Mouse (Mus musculus): ENCODE data around the gene Hoxb6.

Hoxb6 gene

DNA sequence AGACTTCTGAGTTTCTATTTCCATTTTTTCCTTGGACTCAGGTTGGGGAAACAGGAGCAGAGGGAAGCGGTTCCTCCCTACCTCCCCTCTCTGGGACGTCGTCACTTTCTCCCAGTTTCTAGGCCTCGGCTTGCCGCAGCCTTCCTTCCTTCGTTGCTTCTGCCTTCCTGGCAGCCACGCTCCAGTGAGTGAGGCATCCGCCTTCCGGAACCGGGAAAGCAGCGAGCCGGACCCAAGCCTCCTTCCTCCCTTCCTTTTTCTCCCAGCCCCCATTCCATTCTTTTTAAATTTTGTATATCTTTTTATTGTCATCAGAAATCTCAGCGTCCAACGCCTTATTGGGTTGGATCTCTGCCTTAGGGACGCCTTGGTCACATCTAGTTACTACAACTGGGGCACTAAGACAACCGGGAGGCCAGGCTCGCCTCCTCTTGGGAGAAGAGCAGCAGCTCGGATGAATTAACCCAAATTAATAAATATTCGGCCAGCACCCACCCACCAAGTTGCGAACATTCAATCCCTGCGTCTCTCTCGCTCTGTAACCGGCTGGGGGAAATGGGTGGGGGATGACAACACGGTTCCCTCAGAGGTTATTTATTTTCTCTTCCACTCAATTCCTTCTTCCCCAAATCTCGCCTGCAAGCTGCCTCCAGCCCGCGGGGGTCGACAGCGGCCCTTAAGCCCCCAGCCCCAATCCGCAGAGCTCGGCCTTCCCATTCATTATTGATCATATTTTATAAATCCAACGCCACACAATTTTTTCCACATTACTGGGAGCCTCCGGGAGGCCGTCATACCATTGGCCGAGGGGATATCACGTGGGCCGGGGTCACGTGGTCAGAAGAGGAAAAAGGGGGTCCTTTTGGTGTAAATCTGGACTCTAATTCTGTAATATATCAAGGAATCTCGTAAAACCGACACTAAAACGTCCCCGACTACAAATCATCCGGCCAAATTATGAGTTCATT lies 6.2 kb upstream of the Hoxb6 start, which contains the start of gene Hoxb7:
Hoxb7 (plus strand) TSS at position 853 of the 968 bp plus-strand sequence.
- peak; percentile 91 for DNase-seq

DNA sequence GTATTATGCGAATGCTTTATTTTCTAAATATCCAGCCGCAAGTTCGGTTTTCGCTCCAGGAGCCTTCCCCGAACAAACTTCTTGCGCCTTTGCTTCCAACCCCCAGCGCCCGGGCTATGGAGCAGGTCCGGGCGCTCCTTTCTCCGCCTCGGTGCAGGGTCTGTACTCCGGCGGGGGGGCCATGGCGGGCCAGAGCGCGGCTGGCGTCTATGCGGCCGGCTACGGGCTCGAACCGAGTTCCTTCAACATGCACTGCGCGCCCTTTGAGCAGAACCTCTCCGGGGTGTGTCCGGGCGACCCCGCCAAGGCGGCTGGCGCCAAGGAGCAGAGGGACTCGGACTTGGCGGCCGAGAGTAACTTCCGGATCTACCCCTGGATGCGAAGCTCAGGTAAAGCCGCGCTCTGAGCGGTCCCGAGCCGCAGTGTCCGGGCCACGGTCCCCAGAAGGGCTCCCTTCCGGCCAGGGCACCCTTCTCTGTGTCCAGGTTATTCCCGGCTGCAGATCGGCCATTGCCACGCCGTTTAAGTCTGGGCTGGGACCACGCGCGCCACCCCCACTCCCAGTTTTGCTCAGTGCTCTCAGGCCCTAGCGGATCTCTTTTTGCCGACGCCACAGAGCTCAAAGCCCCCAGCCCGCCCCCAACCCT lies 5.4 kb upstream of the Hoxb6 start:
- peak; percentile 78 for DNase-seq

DNA sequence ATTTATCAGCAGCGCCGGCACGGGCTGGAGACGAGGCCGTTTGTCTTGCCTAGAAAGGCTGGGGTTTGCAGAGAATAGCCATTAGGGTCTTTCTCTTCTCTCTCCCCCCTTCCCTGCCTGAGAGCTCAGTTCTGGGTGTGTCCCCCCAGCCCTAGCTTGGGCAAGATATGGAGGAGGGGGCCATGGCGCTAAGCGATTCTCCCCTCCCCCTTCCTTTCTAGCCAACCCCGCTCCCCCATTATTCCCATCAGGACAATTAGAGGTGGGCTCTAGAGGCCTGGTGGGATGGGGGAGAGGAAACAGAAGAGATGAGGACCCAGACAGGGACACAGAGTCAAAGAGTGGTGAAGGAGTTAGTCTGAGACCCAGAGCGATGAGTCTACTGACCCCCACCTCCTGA lies 4.9 kb upstream of the Hoxb6 start:
- no peak for DNase-seq

DNA sequence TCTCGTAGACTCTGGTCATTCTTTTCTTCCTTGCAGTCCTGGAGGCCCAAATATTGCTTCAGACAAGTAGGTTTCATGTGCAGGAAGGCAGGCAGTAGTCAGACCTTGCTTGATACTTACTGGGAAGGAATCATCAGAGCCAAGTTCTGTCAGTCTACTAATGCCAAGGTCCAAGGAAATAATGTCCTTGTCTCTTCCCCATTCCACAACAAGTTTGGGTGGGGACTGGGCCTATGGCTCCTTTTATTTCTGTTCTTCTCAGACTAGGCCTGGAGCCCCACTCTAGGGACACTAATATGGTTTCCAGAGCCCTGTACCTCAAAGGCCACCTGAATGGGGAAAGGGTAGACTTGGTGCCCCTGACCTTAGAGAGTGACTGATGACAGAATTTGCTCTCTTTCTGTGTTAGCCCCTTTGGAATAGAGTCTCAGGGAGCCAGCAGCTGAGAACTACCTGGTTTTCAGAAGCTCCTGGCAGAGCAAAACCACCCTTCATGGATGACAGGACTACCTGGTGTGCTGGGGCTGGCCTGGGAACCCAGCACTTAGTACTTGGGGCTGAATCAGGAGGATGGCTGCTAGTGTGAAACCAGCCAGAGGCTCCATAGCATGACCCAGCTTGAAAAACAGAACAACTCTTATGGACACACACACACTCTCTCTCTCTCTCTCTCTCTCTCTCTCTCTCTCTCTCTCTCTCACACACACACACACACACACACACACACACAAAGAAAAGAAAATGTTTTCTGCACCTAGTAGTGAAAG lies 3.6 kb upstream of the Hoxb6 start:
- DNase-seq, result no peak

DNA sequence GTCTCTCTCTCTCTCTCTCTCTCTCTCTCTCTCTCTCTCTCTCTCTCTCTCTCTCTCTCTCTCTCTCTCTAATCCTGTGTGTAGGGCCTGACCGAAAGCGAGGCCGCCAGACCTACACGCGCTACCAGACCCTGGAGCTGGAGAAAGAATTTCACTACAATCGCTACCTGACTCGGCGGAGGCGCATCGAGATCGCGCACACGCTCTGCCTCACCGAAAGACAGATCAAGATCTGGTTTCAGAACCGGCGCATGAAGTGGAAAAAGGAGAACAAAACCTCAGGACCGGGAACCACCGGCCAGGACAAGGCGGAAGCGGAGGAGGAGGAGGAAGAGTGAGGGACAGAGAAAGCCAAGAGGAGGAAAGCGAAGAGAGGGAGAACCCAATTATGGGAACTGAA lies 3.0 kb upstream of the Hoxb6 start:
- no peak for DNase-seq

DNA sequence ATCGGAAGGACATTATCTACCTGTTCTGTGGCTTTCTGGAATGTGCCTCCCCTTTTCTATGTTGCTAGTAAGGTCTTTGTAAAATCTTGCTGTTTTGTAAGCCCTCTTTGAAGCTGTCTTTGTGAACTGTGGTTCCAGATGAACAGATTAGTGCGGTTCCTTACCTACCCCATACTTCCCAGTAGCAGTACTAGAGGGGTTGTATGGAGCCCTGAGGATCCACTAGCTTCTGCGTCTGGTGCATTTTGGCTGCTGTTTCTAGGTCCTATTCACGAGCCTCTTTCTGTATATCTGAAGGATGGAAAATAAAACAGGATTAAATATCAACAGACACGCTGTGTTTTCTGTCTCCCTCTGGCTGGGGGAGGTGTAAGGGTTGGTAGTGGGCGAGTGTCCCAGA lies 2.4 kb upstream of the Hoxb6 start:
- no peak for DNase-seq

DNA sequence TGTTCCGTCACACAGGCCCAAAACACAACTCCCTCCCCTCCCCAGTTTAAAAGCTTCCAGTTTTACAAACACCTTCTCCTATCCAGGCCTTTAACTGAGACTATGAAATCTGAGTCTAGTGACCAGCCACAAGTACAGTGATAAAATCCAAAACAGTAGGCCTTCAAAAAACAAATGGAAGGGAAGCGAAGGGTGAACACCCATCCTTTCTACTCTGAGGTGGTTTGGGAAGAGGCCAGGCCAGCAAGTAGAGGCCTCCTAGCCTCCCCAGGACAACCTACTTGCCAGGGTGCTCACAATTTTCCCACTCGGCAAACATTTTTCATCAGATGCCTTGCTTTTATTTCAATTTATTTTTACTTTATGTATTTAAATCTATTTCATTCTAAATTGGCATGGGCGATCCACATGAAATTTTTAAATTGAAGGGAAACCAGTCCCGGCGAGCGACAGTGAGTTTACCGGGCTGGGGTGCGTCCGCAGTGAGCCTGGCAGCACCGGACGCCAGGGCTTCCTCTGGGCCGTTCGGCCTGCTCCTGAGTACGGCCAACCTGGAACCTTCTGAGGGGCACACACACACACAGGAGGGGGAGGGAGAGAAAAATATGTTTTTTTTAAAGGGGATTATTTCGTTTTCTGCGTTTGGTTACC lies 1.4 kb upstream of the Hoxb6 start:
- peak; percentile 34 for DNase-seq

DNA sequence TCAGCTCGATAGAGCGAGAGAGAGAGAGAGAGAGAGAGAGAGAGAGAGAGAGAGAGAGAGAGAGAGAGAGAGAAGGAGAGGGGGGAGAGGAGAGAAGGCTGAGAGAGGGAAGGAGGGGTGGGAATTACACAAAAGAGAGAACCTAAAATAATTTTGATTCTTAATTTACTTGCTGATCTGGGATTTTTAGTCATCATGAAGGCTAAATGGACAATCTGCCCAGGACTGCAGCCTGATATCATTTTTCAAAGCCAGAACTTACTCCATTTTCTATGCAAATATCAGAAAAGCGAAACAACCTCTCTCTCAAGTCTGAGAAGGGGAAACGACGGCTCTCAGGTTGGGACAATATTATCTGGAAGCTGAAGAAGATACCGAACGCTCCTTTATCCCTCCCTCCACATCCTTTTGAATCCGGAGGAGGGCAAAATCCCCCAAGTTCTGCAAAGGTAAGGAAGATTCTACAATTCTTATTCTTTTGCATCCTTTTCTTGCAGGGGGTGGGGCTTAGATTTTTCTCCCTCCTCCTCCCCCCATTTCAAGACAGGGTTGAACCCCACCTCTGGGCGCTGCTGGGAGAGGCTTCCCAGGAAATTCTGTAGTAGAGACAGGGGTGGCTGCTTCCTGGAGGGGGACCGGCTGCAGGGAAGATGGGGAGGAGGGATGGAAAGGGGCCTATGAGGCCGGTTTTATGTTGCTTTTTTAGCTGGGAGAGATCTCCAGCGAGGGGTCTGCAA lies 457 bp downstream of the Hoxb6 start:
- no peak for DNase-seq

DNA sequence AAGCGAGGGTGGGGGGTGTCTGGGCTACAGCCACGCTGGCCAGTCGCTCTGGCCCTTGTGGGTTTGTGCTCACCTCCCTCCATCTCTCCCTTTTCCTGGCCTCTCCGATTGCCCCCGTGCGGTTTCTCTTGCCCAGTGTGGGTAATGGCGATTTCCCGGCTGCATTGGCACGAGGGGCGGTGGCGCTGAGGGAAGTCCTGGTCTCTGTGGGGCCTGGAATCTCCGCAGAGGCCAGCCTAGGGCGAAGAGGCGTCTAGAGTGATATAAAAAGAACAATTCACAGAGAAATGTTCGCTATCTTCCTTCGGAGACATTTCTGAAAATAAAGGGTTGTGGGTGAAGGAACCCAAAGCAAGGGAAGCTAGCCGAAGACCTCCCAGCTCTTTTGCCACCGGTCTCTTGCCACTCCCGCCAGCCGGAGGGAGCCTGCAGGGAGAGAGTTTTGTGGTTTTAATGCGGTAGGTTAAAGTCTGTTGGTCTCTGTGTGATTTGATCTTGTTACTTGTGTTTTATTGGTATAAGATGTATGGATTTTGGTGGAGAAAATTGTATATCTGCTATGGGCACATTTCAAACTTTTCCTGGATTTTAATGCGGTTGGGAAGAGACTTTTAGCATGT lies 1.1 kb downstream of the Hoxb6 start:
- DNase-seq, result no peak

DNA sequence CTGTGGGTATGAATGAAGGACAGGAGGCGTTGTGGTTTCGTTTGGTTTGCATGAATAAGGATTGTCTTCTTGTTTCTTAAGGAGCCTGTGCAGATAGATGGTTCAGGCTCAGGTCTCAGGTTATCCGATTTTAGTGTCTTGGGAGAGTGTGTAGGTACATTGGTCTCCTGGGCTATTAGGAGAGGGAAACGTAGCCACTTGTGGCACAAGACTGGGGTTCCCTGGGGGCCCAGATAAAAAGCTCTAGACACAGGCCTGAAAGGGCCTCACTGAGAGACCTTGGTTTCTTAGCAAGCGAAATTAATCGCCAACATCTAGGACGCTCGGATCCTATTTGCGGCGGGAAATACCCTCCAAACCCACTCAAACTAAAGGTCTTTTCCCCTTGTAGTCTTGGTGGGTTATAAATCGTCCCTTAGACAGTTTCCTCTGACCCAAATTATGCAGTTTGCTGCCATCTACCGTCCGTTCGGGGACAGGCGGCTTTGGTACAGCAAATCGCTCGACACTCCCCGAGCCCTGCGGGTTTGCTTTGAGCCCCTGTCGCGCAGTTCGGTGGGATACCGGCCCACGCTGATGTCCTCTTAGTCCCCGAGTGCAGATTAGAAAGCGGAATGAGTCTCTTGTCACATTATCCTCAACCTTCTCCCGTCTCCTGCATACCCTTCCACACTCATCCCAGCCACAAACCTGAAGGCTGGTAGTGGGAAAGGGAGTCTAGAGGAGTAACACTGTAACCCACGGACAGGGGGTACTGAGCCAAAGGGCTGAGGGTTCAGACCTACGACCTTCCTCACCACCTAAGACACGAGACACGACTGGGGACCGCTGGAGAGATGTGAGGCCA lies 2.2 kb downstream of the Hoxb6 start:
- DNase-seq, result peak; percentile 94

DNA sequence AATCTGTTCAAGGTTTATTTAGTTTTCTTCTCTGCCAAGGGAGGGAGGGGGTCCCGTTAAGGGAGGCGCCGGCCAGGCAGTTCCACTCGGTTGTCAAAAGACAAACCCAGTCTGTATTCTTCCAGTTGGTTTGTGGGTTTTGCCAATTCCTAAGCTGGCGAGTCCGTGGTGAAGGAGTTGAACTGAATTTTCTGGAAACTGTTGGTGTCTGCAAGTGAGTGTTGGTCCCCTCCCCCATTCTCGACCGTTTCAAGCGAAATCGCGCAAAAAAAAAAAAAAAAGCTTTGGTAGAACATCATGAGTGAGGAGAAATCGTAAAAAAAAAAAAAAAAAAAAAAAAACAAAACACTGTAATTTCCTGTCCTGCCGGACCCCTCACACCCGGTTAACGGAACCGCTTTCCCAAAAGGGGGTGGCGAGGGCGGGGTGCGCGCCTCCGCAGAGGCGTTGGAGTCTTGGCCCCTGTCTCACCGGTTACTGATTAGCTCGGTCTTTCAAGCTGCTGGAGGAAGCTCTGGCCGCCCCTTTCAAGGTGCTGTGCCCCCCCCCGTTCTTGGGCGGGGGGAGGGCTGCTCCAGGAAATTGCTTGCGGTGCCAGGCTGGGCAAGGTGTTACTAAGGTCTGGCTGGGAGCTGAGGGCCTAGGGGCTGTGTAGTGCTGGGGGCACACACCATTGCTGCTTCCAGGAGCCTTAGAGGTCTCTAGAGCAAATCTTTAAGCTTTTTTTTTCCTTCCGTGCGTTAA lies 3.0 kb downstream of the Hoxb6 start:
- DNase-seq, result peak; percentile 91

DNA sequence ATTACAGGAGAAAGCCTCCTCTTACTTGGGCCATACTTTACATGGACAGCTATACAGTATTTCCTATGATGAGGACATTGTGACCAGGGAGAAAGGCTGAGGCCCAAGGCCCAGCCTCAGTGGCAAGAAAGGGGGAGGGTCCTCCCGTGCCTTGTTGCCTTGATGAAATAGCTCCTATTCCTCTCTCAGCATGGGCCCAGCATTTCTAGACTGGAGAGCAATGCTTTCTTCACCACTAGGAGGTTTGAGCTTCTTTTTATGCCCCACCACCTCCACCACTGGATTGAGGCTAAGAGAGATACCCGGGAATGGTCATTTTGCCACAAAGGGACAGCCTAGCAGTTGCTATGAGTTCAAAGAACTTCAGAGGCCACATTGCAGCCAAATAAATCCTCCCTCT lies 4.7 kb downstream of the Hoxb6 start:
- DNase-seq, result no peak

DNA sequence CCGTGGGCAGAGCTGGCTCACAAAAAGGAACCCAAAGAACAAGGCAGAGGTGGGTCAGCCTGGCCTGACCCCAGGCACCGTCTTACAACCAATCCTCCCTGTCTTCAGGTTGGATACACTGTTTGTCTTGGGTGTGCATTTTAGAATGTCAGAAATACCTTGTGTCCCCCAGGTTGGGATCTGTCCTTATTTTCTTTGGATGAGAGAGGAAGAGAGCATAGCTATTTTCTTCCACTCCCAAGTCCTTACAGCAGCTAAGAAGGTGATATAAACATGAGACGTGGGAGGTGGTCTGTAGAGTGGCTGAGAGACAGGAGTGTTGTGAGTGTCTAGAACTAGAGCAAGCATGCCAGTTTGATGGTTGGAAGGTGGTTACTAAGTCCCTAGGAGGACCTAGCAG lies 5.2 kb downstream of the Hoxb6 start:
- DNase-seq, result no peak

DNA sequence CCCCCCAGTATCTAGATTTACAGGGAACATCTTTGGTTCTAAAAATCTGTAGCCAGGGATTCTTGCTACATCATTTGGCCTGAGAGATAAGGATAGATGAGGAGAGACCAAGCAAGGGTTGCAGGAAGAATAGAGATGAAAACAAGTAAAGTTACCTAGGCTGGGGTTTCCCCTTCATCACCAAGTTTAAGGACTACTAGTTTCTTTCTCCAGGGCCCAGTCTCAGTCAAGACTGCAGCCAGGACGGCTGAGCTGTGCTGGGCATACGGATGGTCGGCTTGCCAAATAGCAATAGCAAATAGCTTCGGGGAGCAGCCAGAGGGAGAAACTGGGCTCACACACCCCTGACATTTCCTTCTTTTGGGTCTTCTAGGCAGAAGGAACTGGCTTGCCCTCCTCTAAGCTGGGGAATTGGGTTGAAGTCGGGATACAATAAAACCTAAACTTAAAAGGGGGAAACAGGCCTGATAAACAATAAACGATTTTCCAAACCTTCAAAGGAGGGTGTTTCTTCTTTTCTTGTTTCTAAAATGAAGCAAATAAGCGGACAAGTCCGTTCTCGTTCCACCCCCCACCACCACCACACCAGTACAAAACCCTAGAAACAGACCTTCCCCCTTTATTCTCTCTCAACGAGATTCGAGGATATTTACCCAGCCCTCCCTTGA lies 5.8 kb downstream of the Hoxb6 start:
- no peak for DNase-seq

DNA sequence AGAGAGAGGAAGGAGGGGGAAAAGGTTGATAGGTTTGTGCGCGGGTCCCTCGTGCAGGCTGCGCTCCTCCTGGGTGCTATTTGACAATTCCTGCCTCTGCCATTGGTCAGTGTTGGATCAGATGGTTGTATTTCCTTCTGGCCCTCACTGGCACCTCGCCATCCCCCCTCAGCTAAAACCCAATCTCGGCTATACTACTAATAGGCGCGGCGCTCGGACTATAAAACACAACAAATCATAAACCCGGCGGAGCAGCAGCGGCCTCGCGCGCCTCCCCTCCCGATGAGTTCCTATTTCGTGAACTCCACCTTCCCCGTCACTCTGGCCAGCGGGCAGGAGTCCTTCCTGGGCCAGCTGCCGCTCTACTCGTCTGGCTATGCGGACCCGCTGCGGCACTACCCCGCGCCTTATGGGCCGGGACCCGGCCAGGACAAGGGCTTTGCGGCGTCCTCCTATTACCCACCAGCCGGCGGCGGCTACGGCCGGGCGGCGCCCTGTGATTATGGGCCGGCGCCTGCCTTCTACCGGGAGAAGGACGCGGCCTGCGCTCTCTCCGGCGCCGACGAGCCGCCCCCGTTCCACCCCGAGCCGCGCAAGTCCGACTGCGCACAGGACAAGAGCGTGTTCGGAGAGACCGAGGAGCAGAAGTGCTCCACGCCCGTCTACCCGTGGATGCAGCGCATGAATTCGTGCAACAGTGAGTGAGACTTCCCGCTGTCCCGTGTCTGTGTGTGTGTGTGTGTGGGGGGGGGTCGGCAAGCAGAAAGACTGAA lies 6.8 kb downstream of the Hoxb6 start:
- DNase-seq, result peak; percentile 93

DNA sequence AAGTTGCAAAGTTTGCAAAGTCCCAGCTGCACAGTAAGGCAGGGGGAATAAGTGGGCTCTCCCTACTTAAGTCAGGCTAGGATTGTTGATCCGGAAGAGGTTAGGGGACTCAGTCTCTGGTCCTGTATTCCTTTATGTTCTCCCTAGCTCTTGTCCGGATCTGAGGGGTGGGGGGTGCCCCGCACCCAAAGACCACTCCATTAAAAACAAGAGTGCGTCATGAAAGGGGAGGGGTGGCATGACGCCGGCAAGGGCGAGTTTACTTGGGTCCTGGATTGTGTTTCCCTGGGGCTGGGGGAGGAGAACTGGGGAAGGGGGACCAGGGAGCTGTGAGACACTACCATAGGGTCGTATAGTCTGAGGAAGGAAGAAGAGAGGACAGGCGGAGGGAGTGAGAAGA lies 7.5 kb downstream of the Hoxb6 start:
- no peak for DNase-seq

DNA sequence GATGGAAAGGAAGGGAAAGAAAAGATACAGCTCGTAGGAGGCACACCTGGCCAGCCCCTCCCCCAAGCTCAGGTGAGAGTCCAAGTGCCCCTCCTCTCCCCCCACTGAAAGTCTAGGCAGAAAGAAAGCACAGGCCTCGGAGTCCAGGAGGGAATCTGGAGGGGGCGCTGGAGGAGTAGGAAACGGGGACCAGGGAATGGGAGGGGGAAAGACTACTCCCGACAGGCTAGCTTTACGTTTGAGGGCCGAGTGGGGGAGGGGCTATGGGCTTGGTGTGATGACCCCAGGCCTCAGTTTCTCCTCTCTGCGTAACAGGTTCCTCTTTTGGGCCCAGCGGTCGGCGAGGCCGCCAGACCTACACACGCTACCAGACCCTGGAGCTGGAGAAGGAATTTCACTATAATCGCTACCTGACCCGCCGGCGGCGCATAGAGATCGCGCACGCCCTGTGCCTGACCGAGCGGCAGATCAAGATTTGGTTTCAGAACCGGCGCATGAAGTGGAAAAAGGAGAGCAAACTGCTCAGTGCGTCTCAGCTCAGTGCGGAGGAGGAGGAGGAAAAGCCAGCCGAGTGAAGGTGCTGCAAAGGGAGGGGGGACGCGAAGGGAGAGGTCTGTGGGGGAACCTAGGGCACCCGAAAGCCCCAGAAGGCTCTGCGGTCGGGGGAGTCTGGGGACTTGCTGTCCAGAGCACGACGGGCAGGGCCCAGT lies 8.2 kb downstream of the Hoxb6 start:
- DNase-seq, result no peak

DNA sequence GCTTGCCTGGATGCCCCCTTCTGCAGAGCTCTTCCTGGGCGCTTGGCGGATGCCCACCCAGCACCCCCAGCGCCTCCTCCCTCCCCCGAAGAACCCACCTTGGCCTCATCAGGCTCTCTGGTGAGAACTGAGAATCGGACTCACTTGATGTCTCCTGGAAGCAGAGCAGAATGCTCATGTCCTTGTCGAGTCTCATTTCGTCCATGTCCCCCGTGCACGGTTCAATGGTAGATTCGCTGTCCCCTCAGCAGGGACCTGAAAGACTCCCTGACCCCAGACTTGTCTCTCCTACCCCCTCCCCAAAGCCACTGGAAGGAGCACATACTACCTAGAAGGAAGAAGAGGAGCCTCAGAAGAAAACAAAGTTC lies 8.8 kb downstream of the Hoxb6 start:
- DNase-seq, result no peak
